8 mouse cellular contexts compared by ENCODE assay signal in genomic region chr9:8208855-8209254, GRCm38 (mm10).
DNase-seq lines count a peak whose midpoint lies in the region; ATAC-seq and TF ChIP-seq lines count a peak whose summit lies in the region.

No protein-coding gene starts in this region.

- intact Hi-C loops in gastrocnemius, adult 2 months (cut with DNase I) = loop anchor here (10.0 kb wide), 1 partner anchor 494 kb away; no protein-coding TSS in a partner anchor
- intact Hi-C loops in left cerebral cortex, adult 2 months (cut with DNase I) = loop anchor here (2.0 to 10.0 kb wide), 4 partner anchors 114 to 602 kb away; no protein-coding TSS in a partner anchor

- H3K9ac ChIP-seq in embryonic facial prominence, embryonic 14.5 days (ENCODE audit: low read depth, low read length) = no peak overlapping the region
- H3K9ac ChIP-seq in intestine, embryonic 15.5 days = no peak overlapping the region
- no peak overlapping the region for H3K9ac ChIP-seq in neural tube, embryonic 14.5 days (replicated peaks; ENCODE audit: low read depth, low read length)

- TF ChIP-seq CTCF in gastrocnemius, adult 2 months (IDR thresholded peaks at IDR 0.05) = peak; percentile 66
- peak; percentile 73 for TF ChIP-seq CTCF in left cerebral cortex, adult 2 months (IDR thresholded peaks at IDR 0.05)

- no peaks in the 10 kb centered on the region for H3K36me3 ChIP-seq in embryonic facial prominence, embryonic 14.5 days (ENCODE audit: control insufficient read depth, insufficient read depth, low read length)
- H3K36me3 ChIP-seq in intestine, embryonic 15.5 days = no peaks in the 10 kb centered on the region
- H3K36me3 ChIP-seq in neural tube, embryonic 14.5 days (ENCODE audit: control insufficient read depth, insufficient read depth, low read length) = no peaks in the 10 kb centered on the region

- no peaks in the 10 kb centered on the region for H3K4me1 ChIP-seq in embryonic facial prominence, embryonic 14.5 days (ENCODE audit: control insufficient read depth, insufficient read depth, low read length)
- no peaks in the 10 kb centered on the region for H3K4me1 ChIP-seq in intestine, embryonic 15.5 days (replicated peaks)
- no peaks in the 10 kb centered on the region for H3K4me1 ChIP-seq in neural tube, embryonic 14.5 days (ENCODE audit: control insufficient read depth, insufficient read depth, low read length)

- H3K9me3 ChIP-seq in embryonic facial prominence, embryonic 14.5 days (ENCODE audit: control insufficient read depth, low read length) = no peaks in the 10 kb centered on the region
- no peaks in the 10 kb centered on the region for H3K9me3 ChIP-seq in intestine, embryonic 15.5 days
- no peaks in the 10 kb centered on the region for H3K9me3 ChIP-seq in neural tube, embryonic 14.5 days (ENCODE audit: control insufficient read depth, low read length)

- H3K27me3 ChIP-seq in embryonic facial prominence, embryonic 14.5 days (replicated peaks; ENCODE audit: control insufficient read depth, insufficient read depth, low read length) = no peaks in the 10 kb centered on the region
- no peaks in the 10 kb centered on the region for H3K27me3 ChIP-seq in intestine, embryonic 15.5 days (replicated peaks)
- no peaks in the 10 kb centered on the region for H3K27me3 ChIP-seq in neural tube, embryonic 14.5 days (ENCODE audit: control insufficient read depth, insufficient read depth, low read length)

- peak; percentile 82; the same call in 1 of the 2 replicates for ATAC-seq in embryonic facial prominence, embryonic 14.5 days (ENCODE audit: low read depth)
- peak; percentile 80 for ATAC-seq in intestine, embryonic 15.5 days
- peak; percentile 85; the same call in 1 of the 2 replicates for ATAC-seq in neural tube, embryonic 14.5 days (ENCODE audit: low read depth)

- H3K4me3 ChIP-seq in gastrocnemius, adult 2 months = no peak overlapping the region
- no peak overlapping the region for H3K4me3 ChIP-seq in embryonic facial prominence, embryonic 14.5 days (ENCODE audit: low read depth, low read length)
- no peak overlapping the region for H3K4me3 ChIP-seq in intestine, embryonic 15.5 days (replicated peaks)
- no peak overlapping the region for H3K4me3 ChIP-seq in left cerebral cortex, adult 2 months
- no peak overlapping the region for H3K4me3 ChIP-seq in neural tube, embryonic 14.5 days (ENCODE audit: low read depth, low read length)

- no peak overlapping the region for H3K4me2 ChIP-seq in embryonic facial prominence, embryonic 14.5 days (ENCODE audit: low read depth, low read length)
- no peak overlapping the region for H3K4me2 ChIP-seq in intestine, embryonic 15.5 days (replicated peaks)
- no peak overlapping the region for H3K4me2 ChIP-seq in neural tube, embryonic 14.5 days (ENCODE audit: low read depth, low read length)

- no peak overlapping the region for H3K27ac ChIP-seq in gastrocnemius, adult 2 months
- H3K27ac ChIP-seq in embryonic facial prominence, embryonic 14.5 days (replicated peaks; ENCODE audit: low read depth, low read length) = no peak overlapping the region
- H3K27ac ChIP-seq in intestine, embryonic 15.5 days = no peak overlapping the region
- no peak overlapping the region for H3K27ac ChIP-seq in left cerebral cortex, adult 2 months
- H3K27ac ChIP-seq in neural tube, embryonic 14.5 days (ENCODE audit: low read depth, low read length) = no peak overlapping the region

- peak; percentile 32 for DNase-seq in gastrocnemius, adult 2 months
- no peak for DNase-seq in gastrocnemius, adult 8-10 months (ENCODE audit: low spot score in 2 of 2)
- DNase-seq in Muller cell, postnatal 12 days (ENCODE audit: inconsistent ontology term) = peak; percentile 25
- peak; percentile 71 for DNase-seq in embryonic facial prominence, embryonic 14.5 days (ENCODE audit: low spot score)
- peak in 1 of 2 experiments; percentile 48 for DNase-seq in left cerebral cortex, adult 2 months (ENCODE audit: extremely low spot score in 1 of 2, low spot score in 2 of 2)
- no peak for DNase-seq in ovary, adult 18-20 months (ENCODE audit: low spot score)

Comparison
In these comparisons a context has a peak if more than half of its experiments do, and no peak if none do; other contexts are left out.
1. DNase-seq: peak in gastrocnemius, adult 2 months (single experiment), Muller cell, postnatal 12 days (single experiment) and embryonic facial prominence, embryonic 14.5 days (single experiment); none in gastrocnemius, adult 8-10 months (0 of 2) and ovary, adult 18-20 months (single experiment).
2. Peak in every context shown above with its lines, with median percentiles within 50 percentile points of each other: ATAC-seq.